Mouse (Mus musculus) hematopoietic stem cell, adult 5-6 weeks (primary cell): ENCODE measurements around the gene Gm5414. TPM values are rescaled to one million over a fixed set of nuclear protein-coding genes. Genes with fewer than 3 reads are reported as not detected.

Experiments
- ATAC-seq, 2 experiments: fragments of 125-278 bp in 1 of 2; replicated peaks in 1 of 2; 2 replicates each; pipeline ENCODE4 v1.8.0; 2016 to 2017; ENCODE audit warnings: inconsistent platforms in 2 of 2, mild to moderate bottlenecking in 2 of 2, moderate number of reproducible peaks in 2 of 2, low read depth in 1 of 2, moderate TSS enrichment in 1 of 2; ENCODE audit not compliant: low FRiP score in 2 of 2, poor library complexity in 2 of 2, severe bottlenecking in 2 of 2, insufficient read depth in 1 of 2, low TSS enrichment in 1 of 2
- total RNA-seq: library from RNA; stranded (forward); fragments of 172-1452, 232-1000 nt; gene quantifications from 2 replicates; pipeline ENCODE4 v1.2.3, GENCODE M21; 2017

Gm5414 gene
- total RNA-seq = not detected in 2 replicates

DNA sequence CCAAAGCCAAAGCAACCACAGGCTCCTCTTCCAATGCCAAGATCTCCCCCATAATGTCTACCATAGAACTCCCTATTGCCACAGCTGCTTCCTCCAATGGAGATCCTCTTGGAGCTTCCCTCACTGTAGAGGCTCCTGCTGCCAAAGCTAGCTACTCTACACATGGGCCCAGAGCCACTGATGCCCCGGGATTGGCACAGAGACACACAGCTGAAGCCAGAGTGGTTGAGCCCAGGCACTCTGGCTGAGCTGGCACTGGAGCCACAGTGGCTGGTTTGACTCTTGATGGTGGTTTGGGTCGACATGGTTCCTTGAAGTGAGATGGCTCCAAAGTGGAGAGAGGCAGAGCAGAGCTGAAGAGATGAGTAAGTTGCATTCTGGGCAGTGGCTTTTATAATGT is at the start of gene Gm5414:
Gene Gm5414 (minus strand): TSS at position 305 of the 400 bp plus-strand sequence.
- ATAC-seq = no peak

GRCm38 (mm10) chr15:101675978-101676377 is 48.0 kb upstream of the Gm5414 start:
- no peak for ATAC-seq

DNA sequence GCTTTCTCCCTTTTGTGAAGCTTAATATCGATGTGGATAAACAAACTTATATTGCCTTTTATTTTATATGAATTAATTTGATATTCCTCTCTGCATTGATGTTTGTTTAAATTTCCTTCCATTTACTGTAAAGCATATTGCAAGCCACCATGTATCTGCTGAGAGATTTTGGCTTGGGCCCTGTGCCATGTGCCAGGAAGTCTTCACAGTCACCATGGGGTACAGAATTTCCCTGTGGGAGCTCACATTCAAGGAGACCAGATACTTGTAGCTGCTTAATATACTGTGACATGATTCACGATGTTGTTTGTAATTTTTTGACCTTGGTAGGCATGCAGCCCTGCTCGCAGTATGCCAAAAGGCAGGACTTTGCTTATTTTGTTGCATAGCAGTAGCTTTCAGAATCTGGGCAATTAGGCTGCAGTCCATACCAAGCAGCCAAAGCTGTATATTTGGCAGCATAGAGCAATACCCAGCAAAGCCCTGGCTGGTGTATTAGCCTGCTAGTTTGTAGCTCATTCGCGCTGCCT is 24.8 kb upstream of the Gm5414 start:
- ATAC-seq = no peak

DNA sequence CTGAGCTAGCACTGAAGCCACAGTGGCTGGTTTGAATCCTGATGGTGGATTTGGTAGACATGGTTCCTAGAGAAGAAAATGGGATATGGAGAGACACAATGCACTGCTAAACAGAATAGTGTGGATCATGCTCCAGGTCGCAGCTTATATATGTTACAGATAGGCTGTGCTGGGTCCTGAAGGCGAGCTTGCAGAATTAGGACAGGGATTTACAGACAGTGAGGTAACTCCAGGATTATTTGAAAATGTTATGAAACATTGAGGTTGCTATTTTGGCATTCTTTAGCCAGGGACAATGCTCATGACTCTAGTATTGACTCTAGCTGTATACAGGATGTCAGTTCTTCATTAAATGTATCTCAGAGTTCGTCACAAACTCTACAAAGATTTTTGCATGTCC is 19.3 kb upstream of the Gm5414 start, which contains the start of gene Gm5478:
Gene Gm5478 (minus strand): TSS at position 101 of the 400 bp plus-strand sequence.
- ATAC-seq = no peak

GRCm38 (mm10) chr15:101599123-101599522 is 28.9 kb downstream of the Gm5414 start:
- ATAC-seq = no peak

- ATAC-seq = no peak
Observed at GRCm38 (mm10) chr15:101588216-101588615, 39.8 kb downstream of the Gm5414 start.

- no peak for ATAC-seq
Observed at GRCm38 (mm10) chr15:101584456-101584855, 43.5 kb downstream of the Gm5414 start.

DNA sequence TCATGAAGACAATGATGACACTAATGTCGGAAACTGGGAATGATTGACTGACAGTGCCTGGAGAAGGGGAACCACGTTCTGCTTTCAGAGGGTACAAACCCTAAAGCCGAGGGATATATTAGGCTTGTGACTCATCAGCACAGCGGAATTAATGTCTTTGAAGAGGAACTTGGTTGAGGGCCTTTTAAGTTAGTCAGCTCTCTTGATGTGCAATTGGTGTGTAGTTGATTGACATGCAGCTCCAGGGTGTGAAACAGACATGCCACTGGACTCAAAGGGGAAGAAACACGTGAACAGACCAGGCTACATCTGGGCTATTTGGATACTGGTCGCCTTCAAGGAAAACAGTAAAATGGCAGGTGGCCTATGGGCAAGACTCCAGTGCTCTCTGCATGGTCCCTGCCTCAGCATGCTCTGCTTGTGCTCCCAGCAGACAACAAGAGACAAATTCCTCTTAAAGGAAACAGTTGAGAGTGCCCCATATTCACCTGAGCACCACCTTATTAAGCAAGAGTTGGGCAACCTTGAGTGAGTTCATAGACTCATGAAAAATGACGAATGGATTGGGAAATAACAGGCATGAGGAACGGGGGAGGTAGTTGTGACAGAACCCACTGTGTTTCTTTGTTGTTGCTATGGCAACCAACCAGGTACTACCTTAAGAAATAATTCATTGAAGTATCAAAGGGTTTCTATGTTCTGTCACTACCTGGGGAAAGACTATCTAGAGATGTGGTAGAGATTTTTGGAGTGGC is 44.6 kb downstream of the Gm5414 start:
- ATAC-seq = no peak; a peak in 1 of 4 replicates

DNA sequence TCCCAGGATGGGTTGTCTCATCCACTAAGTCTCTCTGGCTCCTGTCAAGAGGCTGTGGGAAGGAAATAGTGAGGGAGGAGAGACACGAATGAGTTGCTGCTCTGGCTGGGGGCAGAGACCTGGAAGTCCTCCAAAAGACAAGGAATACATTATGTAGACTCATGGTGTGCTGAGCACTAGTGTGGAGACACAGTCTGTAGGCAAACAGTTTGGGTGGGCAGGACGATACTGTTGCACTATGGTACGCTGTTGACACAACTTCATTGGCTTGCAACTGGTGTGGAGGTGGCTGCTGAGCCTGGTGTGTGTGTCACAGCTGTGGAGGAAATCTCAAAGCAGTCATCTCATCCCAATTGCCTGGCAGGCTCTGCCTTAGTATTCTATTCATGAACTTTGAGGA is 46.3 kb downstream of the Gm5414 start:
- no peak for ATAC-seq

DNA sequence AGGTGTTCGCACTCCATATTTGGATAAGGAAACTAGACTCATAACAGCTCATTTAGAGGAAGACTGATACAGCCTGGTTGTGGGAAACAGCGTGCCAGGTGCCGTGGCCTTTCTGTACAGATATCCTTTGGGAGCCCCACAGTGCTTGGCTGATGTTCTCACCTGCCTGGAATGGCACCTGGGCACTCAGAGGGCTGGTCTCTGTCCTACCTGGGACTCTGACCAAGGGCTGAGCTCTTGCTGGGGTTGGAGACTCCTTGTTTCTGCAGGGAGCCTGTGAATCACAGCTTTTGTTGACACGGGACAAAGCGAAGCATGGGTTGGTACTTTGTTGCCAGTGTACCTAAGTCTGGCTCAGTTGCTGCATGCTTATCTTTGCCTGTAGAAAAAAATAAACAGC is 52.5 kb downstream of the Gm5414 start:
- ATAC-seq = no peak

Other genes starting within 250 kb of the Gm5414 start
- gene Krt7, start 217.1 kb downstream of the Gm5414 start, total RNA-seq = 11.5 and 13.9 TPM in 2 replicates
- gene Krt87, start 189.4 kb downstream of the Gm5414 start, total RNA-seq = 0.44 TPM in 1 of 2 replicates, not detected in the other
- gene Krt88, start 180.4 kb downstream of the Gm5414 start, total RNA-seq = not detected in 2 replicates
- gene Krt81, start 164.4 kb downstream of the Gm5414 start, total RNA-seq = not detected in 2 replicates
- gene Krt86, start 154.7 kb downstream of the Gm5414 start, total RNA-seq = not detected in 2 replicates
- gene Krt83, start 136.7 kb downstream of the Gm5414 start, total RNA-seq = 0.56 TPM in 1 of 2 replicates, not detected in the other
- not detected in 2 replicates for gene Gm49425, start 110.9 kb downstream of the Gm5414 start, total RNA-seq
- not detected in 2 replicates for gene Krt84, start 95.4 kb downstream of the Gm5414 start, total RNA-seq
- gene Krt82, start 77.5 kb downstream of the Gm5414 start, total RNA-seq = not detected in 2 replicates
- not detected in 2 replicates for gene Krt90, start 65.2 kb downstream of the Gm5414 start, total RNA-seq
- not detected in 2 replicates for gene Krt75, start 54.3 kb downstream of the Gm5414 start, total RNA-seq
- gene Gm5478, start 19.2 kb upstream of the Gm5414 start, total RNA-seq = 0.10 TPM in 1 of 2 replicates, not detected in the other
- gene Krt6b, start 52.1 kb upstream of the Gm5414 start, total RNA-seq = not detected in 2 replicates
- not detected in 2 replicates for gene Krt6a, start 66.1 kb upstream of the Gm5414 start, total RNA-seq
- not detected in 2 replicates for gene Krt5, start 84.7 kb upstream of the Gm5414 start, total RNA-seq
- not detected in 2 replicates for gene Krt71, start 114.9 kb upstream of the Gm5414 start, total RNA-seq
- not detected in 2 replicates for gene Krt72, start 158.3 kb upstream of the Gm5414 start, total RNA-seq
- not detected in 2 replicates for gene Krt73, start 174.2 kb upstream of the Gm5414 start, total RNA-seq
- not detected in 2 replicates for gene Krt2, start 190.0 kb upstream of the Gm5414 start, total RNA-seq
- gene Krt1, start 222.6 kb upstream of the Gm5414 start, total RNA-seq = not detected in 2 replicates
- not detected in 2 replicates for gene Krt77, start 241.5 kb upstream of the Gm5414 start, total RNA-seq